Mouse (Mus musculus) spleen, adult 2 months (tissue): Measurements from ENCODE around the gene Serpinb1a. TPM values are rescaled to one million over a fixed set of nuclear protein-coding genes. Genes with fewer than 3 reads are reported as not detected.
A peak's percentile ranks its signal among the peaks of the same experiment; 100 is the strongest.

Experiments
- DNase-seq, 2 experiments: peaks; one replicate each; pipeline versions ENCODE4 v3.0.0 to v3.0.0-alpha.2; 2012 to 2021; ENCODE audit warnings: low spot score in 2 of 2, low read depth in 1 of 2
- H3K27ac ChIP-seq: fragments of 200-500 bp; 2 replicates; pipeline ENCODE4 v1.5.1; 2012; ENCODE audit warnings: low read length, inconsistent platforms; ENCODE audit not compliant: insufficient read depth
- H3K27me3 ChIP-seq: fragments of 200-500 bp; 2 replicates; pipeline ENCODE4 v1.6.1; 2012; ENCODE audit warnings: mild to moderate bottlenecking, moderate library complexity, low read length, inconsistent platforms; ENCODE audit not compliant: control insufficient read depth, insufficient read depth
- H3K36me3 ChIP-seq: fragments of 200-500 bp; 2 replicates; pipeline ENCODE4 v1.6.1; 2012; ENCODE audit warnings: mild to moderate bottlenecking, low read length, inconsistent platforms; ENCODE audit not compliant: control insufficient read depth, insufficient read depth
- H3K4me1 ChIP-seq: fragments of 200-500 bp; 2 replicates; pipeline ENCODE4 v1.6.1; 2011; ENCODE audit warnings: inconsistent platforms; ENCODE audit not compliant: control insufficient read depth, insufficient read depth, insufficient read length
- H3K4me3 ChIP-seq: fragments of 200-500 bp; 2 replicates; pipeline ENCODE4 v1.5.1; 2011; ENCODE audit warnings: mild to moderate bottlenecking, inconsistent platforms; ENCODE audit not compliant: insufficient read depth, insufficient read length; ENCODE audit errors: extremely low read depth
- CTCF ChIP-seq: fragments of 200-500 bp; IDR thresholded peaks from 2 replicates; pipeline ENCODE4 v1.5.1; 2011; ENCODE audit warnings: mild to moderate bottlenecking, inconsistent platforms; ENCODE audit not compliant: insufficient read depth, insufficient read length, insufficient replicate concordance; ENCODE audit errors: extremely low read depth
- POLR2A ChIP-seq: fragments of 200-500 bp; IDR thresholded peaks from 2 replicates; pipeline ENCODE4 v1.6.1; 2011; ENCODE audit warnings: low read depth, low read length, inconsistent platforms
- WGBS: fragments of 180-500 bp; shearing (Covaris S2); methylation state at CpG from one replicate; pipeline ENCODE4 v1.1.7; 2018; 5-methylcytosine and 5-hydroxymethylcytosine counted together
- polyA plus RNA-seq: library from polyadenylated mRNA; depleted of rRNA; stranded (reverse); fragments of >200 nt; gene quantifications from 2 replicates; pipeline ENCODE4 v1.2.3, GENCODE M21; 2012

Gene Serpinb1a
- polyA plus RNA-seq, 1 experiment = 30.2 TPM

DNA sequence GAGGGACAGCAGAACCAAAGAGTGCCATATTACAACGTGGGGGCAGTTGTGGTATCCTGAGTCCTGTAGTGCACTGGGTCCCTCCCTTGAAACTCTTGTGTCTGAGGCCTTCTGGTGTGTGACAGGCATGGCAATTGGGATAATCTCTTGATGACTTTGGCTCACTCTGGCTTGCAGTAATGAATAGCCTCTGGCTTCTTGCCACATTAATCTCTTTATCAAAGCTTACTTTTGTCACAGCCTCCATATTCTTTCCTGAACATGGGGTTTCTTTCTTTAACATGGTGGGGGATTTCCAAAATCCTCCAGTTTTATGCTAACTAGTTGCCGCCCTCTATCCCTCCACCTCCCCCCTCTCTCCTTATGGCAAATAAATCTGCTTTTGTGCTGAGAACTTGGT, 2.1 kb upstream of the Serpinb1a start:
- Histone ChIP-seq H3K27ac (no peak overlapping the region), H3K36me3 (peaks cover 4% of the 10 kb centered on the region; the same call in 1 of the 2 replicates), H3K4me3 (no peak overlapping the region), H3K4me1 (peaks cover 14% of the 10 kb centered on the region; the same call in 1 of the 2 replicates), H3K27me3 (no peaks in the 10 kb centered on the region)
- TF ChIP-seq POLR2A (no peak), CTCF (no peak)
- DNase-seq = no peak
- whole genome bisulfite sequencing = 79% methylated on average over 2 of the region's 2 CpGs

DNA sequence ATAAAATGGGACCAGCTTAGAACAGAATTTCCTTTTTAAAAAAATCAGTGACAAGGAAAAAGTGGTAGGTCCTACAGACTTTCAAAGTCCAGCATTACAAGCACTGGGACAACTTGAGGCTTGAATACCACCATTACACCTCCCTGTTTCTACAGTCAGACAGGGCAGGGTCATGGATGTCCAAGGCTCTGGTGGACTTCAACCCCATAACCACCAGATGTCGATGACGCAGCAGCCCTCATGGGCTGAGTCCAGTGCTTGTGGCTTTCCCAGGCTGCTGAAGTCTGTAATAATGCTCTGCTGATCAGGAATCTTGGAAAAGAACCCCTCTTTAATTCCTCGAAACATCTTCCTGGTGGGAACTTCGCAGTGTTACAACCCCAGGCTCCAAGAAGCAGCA, 1.6 kb upstream of the Serpinb1a start:
- no peak overlapping the region for H3K27ac ChIP-seq
- H3K27me3 ChIP-seq = no peaks in the 10 kb centered on the region
- DNase-seq = no peak
- peaks cover 6% of the 10 kb centered on the region; the same call in 1 of the 2 replicates for H3K36me3 ChIP-seq
- 92% methylated on average over 4 of the region's 4 CpGs for WGBS
- H3K4me1 ChIP-seq = peaks cover 15% of the 10 kb centered on the region; the same call in 1 of the 2 replicates
- H3K4me3 ChIP-seq = no peak overlapping the region
- no peak for TF ChIP-seq POLR2A
- TF ChIP-seq CTCF = no peak

GRCm38 (mm10) chr13:32851967-32852366, 982 bp upstream of the Serpinb1a start:
- Histone ChIP-seq H3K4me3 (no peak overlapping the region), H3K4me1 (peaks cover 15% of the 10 kb centered on the region; the same call in 1 of the 2 replicates), H3K27me3 (no peaks in the 10 kb centered on the region), H3K36me3 (peaks cover 9% of the 10 kb centered on the region), H3K27ac (no peak overlapping the region)
- DNase-seq = peak; percentile 44 to 53
- WGBS = 9% methylated on average over 7 of the region's 7 CpGs
- TF ChIP-seq POLR2A (no peak), CTCF (peak; percentile 48; the same call in 1 of the 2 replicates)

DNA sequence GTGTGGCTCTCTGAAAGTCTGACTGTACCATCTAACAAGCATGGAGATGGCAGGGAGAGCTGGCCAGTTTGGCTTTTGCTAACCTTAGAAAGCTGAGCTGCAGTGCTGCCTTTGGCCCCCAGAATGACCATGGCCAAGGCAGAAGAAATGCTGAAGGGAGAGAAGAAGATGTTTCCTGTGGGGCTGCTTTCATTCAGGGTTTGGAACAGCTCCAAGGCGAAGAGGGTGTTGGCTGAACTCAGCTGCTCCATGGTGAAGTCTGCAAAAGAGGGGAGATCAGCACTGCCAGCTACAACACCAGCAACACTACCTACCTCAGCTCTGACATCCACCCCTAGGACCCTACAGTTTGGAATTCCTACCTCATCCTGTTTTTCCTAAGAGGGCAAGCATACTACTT, 829 bp downstream of the Serpinb1a start:
- peaks cover 15% of the 10 kb centered on the region; the same call in 1 of the 2 replicates for H3K4me1 ChIP-seq
- DNase-seq = no peak
- no peak for TF ChIP-seq POLR2A
- no peak for TF ChIP-seq CTCF
- peak overlapping the region; percentile 71 for H3K4me3 ChIP-seq
- no peaks in the 10 kb centered on the region for H3K27me3 ChIP-seq
- 38% methylated on average over 1 of the region's 1 CpGs for WGBS
- peak overlapping the region; percentile 87 for H3K27ac ChIP-seq
- peaks cover 15% of the 10 kb centered on the region for H3K36me3 ChIP-seq

GRCm38 (mm10) chr13:32849531-32850123, 1.4 kb downstream of the Serpinb1a start:
- peak overlapping the region; percentile 71 for H3K4me3 ChIP-seq
- no peaks in the 10 kb centered on the region for H3K27me3 ChIP-seq
- peak overlapping the region; percentile 87 for H3K27ac ChIP-seq
- no peak for TF ChIP-seq POLR2A
- no peak for TF ChIP-seq CTCF
- H3K4me1 ChIP-seq = peaks cover 15% of the 10 kb centered on the region; the same call in 1 of the 2 replicates
- peaks cover 16% of the 10 kb centered on the region for H3K36me3 ChIP-seq
- no peak for DNase-seq

DNA sequence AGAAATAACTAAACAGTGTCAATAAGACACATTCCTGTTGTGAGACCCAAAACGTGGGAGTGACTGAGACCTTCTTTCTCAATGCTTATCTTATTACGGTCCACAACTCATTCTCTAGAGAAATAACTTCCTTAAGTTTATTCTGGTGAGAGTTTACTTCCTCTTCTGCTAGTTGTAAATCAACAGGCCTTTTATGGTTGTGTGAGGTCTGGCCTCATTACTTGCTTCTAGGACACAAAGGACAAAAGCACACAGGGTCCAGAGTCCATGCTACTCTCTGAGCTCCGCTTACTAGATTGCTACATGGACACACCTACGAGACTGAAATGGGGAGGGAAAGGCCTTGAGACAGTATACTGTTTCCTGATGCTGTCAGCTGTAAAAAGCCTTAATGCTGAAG, 1.9 kb downstream of the Serpinb1a start:
- peaks cover 15% of the 10 kb centered on the region; the same call in 1 of the 2 replicates for H3K4me1 ChIP-seq
- TF ChIP-seq CTCF (no peak), POLR2A (no peak)
- peak overlapping the region; percentile 71 for H3K4me3 ChIP-seq
- H3K27ac ChIP-seq = peak overlapping the region; percentile 87
- WGBS = 13% methylated on average over 4 of the region's 4 CpGs
- H3K27me3 ChIP-seq = no peaks in the 10 kb centered on the region
- H3K36me3 ChIP-seq = peaks cover 18% of the 10 kb centered on the region
- no peak for DNase-seq

- Histone ChIP-seq H3K27me3 (no peaks in the 10 kb centered on the region), H3K36me3 (peaks cover 26% of the 10 kb centered on the region), H3K4me3 (no peak overlapping the region), H3K27ac (no peak overlapping the region), H3K4me1 (peaks cover 9% of the 10 kb centered on the region; the same call in 1 of the 2 replicates)
- TF ChIP-seq CTCF = no peak
- TF ChIP-seq POLR2A = no peak
- no peak for DNase-seq
These were observed 4.8 kb downstream of the Serpinb1a start for GRCm38 (mm10) chr13:32846221-32846620.

GRCm38 (mm10) chr13:32841349-32841748, 9.6 kb downstream of the Serpinb1a start:
- Histone ChIP-seq H3K4me1 (peaks cover 13% of the 10 kb centered on the region), H3K4me3 (no peak overlapping the region), H3K36me3 (peaks cover 14% of the 10 kb centered on the region), H3K27me3 (no peaks in the 10 kb centered on the region), H3K27ac (no peak overlapping the region)
- TF ChIP-seq CTCF (no peak), POLR2A (no peak)
- 92% methylated on average over 3 of the region's 3 CpGs for WGBS
- no peak for DNase-seq
